Comparison of ENCODE assay signal across 8 mouse cellular contexts in the genomic region with DNA sequence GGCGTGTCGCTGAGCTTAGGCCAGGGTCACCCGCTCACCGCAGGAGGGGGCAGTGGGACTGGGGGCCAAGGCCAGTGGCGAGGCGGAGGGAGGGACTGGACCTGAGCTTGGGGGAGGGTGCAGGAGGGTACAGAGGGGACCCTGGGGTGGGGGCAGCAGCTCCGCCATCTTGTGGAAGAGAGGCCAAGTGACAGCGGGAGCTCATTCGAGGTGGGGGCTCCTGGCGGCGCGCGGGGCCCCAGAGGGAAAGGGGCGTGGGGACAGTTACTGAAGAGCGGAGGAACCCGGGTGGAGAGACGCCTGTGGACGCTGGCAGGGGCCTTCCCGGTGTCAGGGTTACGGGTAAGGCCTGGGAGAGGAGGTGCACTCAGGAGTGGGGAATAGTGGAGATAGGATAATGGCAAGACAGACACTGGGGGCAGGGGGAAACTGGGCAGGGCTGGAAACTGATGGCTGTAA. TPM values are rescaled to one million over a fixed set of nuclear protein-coding genes. Genes with fewer than 3 reads are reported as not detected.
DNase-seq lines count a peak whose midpoint lies in the region; ATAC-seq and TF ChIP-seq lines count a peak whose summit lies in the region.

No protein-coding gene starts in this region.

- peak overlapping the region; percentile 70 for H3K9ac ChIP-seq in neural tube, embryonic 11.5 days (ENCODE audit: low read length)
- peak overlapping the region; percentile 81 for H3K9ac ChIP-seq in forebrain, postnatal 0 days

- H3K27ac ChIP-seq in cerebellum, adult 2 months (ENCODE audit: insufficient read depth, low read length) = peak overlapping the region; percentile 54
- peak overlapping the region; percentile 89 for H3K27ac ChIP-seq in neural tube, embryonic 11.5 days (ENCODE audit: low read depth, low read length)
- peak overlapping the region; percentile 95 for H3K27ac ChIP-seq in forebrain, postnatal 0 days (ENCODE audit: low read depth, low read length)

- H3K27me3 ChIP-seq in cerebellum, adult 2 months (ENCODE audit: control insufficient read depth, insufficient read depth, low read length) = no peaks in the 10 kb centered on the region
- no peaks in the 10 kb centered on the region for H3K27me3 ChIP-seq in neural tube, embryonic 11.5 days (ENCODE audit: control insufficient read depth, insufficient read depth, low read length)
- no peaks in the 10 kb centered on the region for H3K27me3 ChIP-seq in forebrain, postnatal 0 days (ENCODE audit: insufficient read depth, low read length)

- DNase-seq in cerebellum, adult 2 months = no peak
- DNase-seq in cerebellum, postnatal 36 days = no peak
- DNase-seq in neural tube, embryonic 11.5 days (ENCODE audit: low spot score) = no peak
- DNase-seq in neural tube, embryonic 10.5 days (ENCODE audit: extremely low spot score, low spot score) = no peak
- DNase-seq in forebrain, postnatal 0 days = peak; percentile 78
- DNase-seq in cerebellum, adult 11-12 months = no peak
- no peak for DNase-seq in right cerebral cortex, postnatal 25 days

- peak overlapping the region; percentile 76 for H3K4me3 ChIP-seq in cerebellum, adult 2 months (replicated peaks; ENCODE audit: insufficient read depth, low read depth, low read length)
- H3K4me3 ChIP-seq in neural tube, embryonic 11.5 days (ENCODE audit: low read depth, low read length) = peak overlapping the region; percentile 73
- peak overlapping the region; percentile 94 for H3K4me3 ChIP-seq in forebrain, postnatal 0 days (ENCODE audit: low read depth, low read length)

- 1% methylated on average over 20 of the region's 20 CpGs for WGBS in cerebellum, adult 2 months
- WGBS in neural tube, embryonic 11.5 days = under 1% methylated on average over 20 of the region's 20 CpGs
- WGBS in forebrain, postnatal 0 days = 3% methylated on average over 20 of the region's 20 CpGs

- ATAC-seq in neural tube, embryonic 11.5 days (ENCODE audit: insufficient read depth, low FRiP score, low TSS enrichment) = peak; percentile 79
- peak; percentile 74 for ATAC-seq in forebrain, postnatal 0 days
- ATAC-seq in megakaryocyte-erythroid progenitor cell, adult 5-6 weeks (replicated peaks; ENCODE audit: low FRiP score, low TSS enrichment, poor library complexity, severe bottlenecking) = 0 out of 2 replicates have a peak, but pooled peaks have one; percentile 4

- no peaks in the 10 kb centered on the region for H3K9me3 ChIP-seq in neural tube, embryonic 11.5 days (ENCODE audit: control insufficient read depth, low read length)
- H3K9me3 ChIP-seq in forebrain, postnatal 0 days (ENCODE audit: low read length) = no peaks in the 10 kb centered on the region

- TF ChIP-seq POLR2A in cerebellum, adult 2 months (IDR thresholded peaks at IDR 0.05; ENCODE audit: borderline replicate concordance, insufficient read depth, low read length) = no peak

- peak overlapping the region; percentile 71 for H3K4me2 ChIP-seq in neural tube, embryonic 11.5 days (ENCODE audit: low read depth)
- H3K4me2 ChIP-seq in forebrain, postnatal 0 days (ENCODE audit: low read depth) = peak overlapping the region; percentile 78

- peaks cover 3% of the 10 kb centered on the region; the same call in 1 of the 2 replicates for H3K4me1 ChIP-seq in cerebellum, adult 2 months (ENCODE audit: control insufficient read depth, insufficient read depth, low read length)
- H3K4me1 ChIP-seq in neural tube, embryonic 11.5 days (ENCODE audit: control insufficient read depth, insufficient read depth, low read length) = peaks cover 9% of the 10 kb centered on the region
- peaks cover 8% of the 10 kb centered on the region; the same call in 1 of the 2 replicates for H3K4me1 ChIP-seq in forebrain, postnatal 0 days (ENCODE audit: insufficient read depth)

- TF ChIP-seq CTCF in cerebellum, adult 2 months (IDR thresholded peaks at IDR 0.05; ENCODE audit: borderline replicate concordance, insufficient read depth, low read depth, low read length) = no peak
- peak; percentile 50 for TF ChIP-seq CTCF in forebrain, postnatal 0 days (IDR thresholded peaks at IDR 0.05; ENCODE audit: low read depth)

- H3K36me3 ChIP-seq in neural tube, embryonic 11.5 days (ENCODE audit: control insufficient read depth, insufficient read depth, low read length) = no peaks in the 10 kb centered on the region
- H3K36me3 ChIP-seq in forebrain, postnatal 0 days (ENCODE audit: insufficient read depth) = peaks cover 4% of the 10 kb centered on the region; the same call in 1 of the 2 replicates

RNA-seq across cellular contexts. Expression of a gene that starts 0.4 kb away (rescaled TPM):
- polyA plus RNA-seq in cerebellum, adult 2 months (2012; rRNA removed) = 65.9 and 66.5 TPM in 2 replicates
- 64.7 and 68.4 TPM in 2 replicates for polyA plus RNA-seq in neural tube, embryonic 11.5 days (2014; fragmentation: Nextera tagmentation; extraction: Ambion mirVana)
- 57.2 and 64.7 TPM in 2 replicates for total RNA-seq in forebrain, postnatal 0 days (2014; rRNA removed)
- polyA plus RNA-seq in forebrain, postnatal 0 days (2015; fragmentation: Nextera tagmentation; extraction: Ambion mirVana) = 35.6 and 46.9 TPM in 2 replicates
- 32.8 and 43.0 TPM in 2 replicates for total RNA-seq in megakaryocyte-erythroid progenitor cell, adult 5-6 weeks (2014; fragmentation: Nextera tagmentation)
- total RNA-seq in megakaryocyte-erythroid progenitor cell, adult 5-6 weeks (2017) = 14.2 and 28.2 TPM in 2 replicates

Comparison
In these comparisons a context has a peak if more than half of its experiments do, and no peak if none do; other contexts are left out.
1. ATAC-seq: peak in every context shown above with its lines; median percentile 79 in neural tube, embryonic 11.5 days; 74 in forebrain, postnatal 0 days; 4 in megakaryocyte-erythroid progenitor cell, adult 5-6 weeks.